Mouse (Mus musculus) erythroblast, embryonic 14.5 days (primary cell): ENCODE measurements around the gene Drc3. TPM values are rescaled to one million over a fixed set of nuclear protein-coding genes. Genes with fewer than 3 reads are reported as not detected.
"Not testable (repeated sequence)": the region's sequence is repeated elsewhere in the genome, so short reads cannot be mapped to it uniquely, and the experiment has no call there.

Experiments
- H3K27me3 ChIP-seq: 2 replicates; pipeline ENCODE4 v1.6.1; 2012; ENCODE audit warnings: inconsistent platforms; ENCODE audit not compliant: control insufficient read depth
- H3K36me3 ChIP-seq: 2 replicates; pipeline ENCODE4 v1.6.1; 2012; ENCODE audit warnings: mild to moderate bottlenecking, inconsistent platforms; ENCODE audit not compliant: control insufficient read depth
- H3K4me1 ChIP-seq: 2 replicates; pipeline ENCODE4 v1.6.1; 2012; ENCODE audit warnings: inconsistent platforms; ENCODE audit not compliant: control insufficient read depth
- H3K4me3 ChIP-seq: replicated peaks from 2 replicates; pipeline ENCODE3; 2012; ENCODE audit warnings: moderate library complexity, mild to moderate bottlenecking, inconsistent platforms
- H3K9me3 ChIP-seq: 2 replicates; pipeline ENCODE4 v1.6.1; 2012; ENCODE audit warnings: low read length, inconsistent platforms, mixed read lengths; ENCODE audit not compliant: control insufficient read depth
- GATA1 ChIP-seq: IDR thresholded peaks from 2 replicates; pipeline ENCODE4 v1.6.1; 2012; ENCODE audit warnings: low read length, inconsistent platforms, mixed read lengths
- TAL1 ChIP-seq: IDR thresholded peaks from 3 replicates; pipeline ENCODE4 v1.6.1; 2012; ENCODE audit warnings: low read length, inconsistent platforms, mixed read lengths
- polyA plus RNA-seq: library from polyadenylated mRNA; stranded (reverse); fragments of >175 nt; gene quantifications from 2 replicates; pipeline ENCODE4 v1.2.3, GENCODE M21; 2012

Gene Drc3
- polyA plus RNA-seq, 1 experiment: not detected

GRCm38 (mm10) chr11:60426417-60426816 lies 73.3 kb downstream of the Drc3 start:
- Histone ChIP-seq H3K27me3 (no peaks in the 10 kb centered on the region), H3K4me3 (no peak overlapping the region), H3K9me3 (no peaks in the 10 kb centered on the region), H3K36me3 (peaks cover 54% of the 10 kb centered on the region), H3K4me1 (peaks cover 5% of the 10 kb centered on the region)
- TF ChIP-seq TAL1 (no peak), GATA1 (no peak)

- Histone ChIP-seq H3K9me3 (no peaks in the 10 kb centered on the region), H3K36me3 (peaks cover 66% of the 10 kb centered on the region), H3K4me1 (0 out of 2 replicates have a peak, but pooled peaks cover 2% of the 10 kb centered on the region), H3K27me3 (no peaks in the 10 kb centered on the region), H3K4me3 (no peak overlapping the region)
- TF ChIP-seq GATA1 (no peak), TAL1 (no peak)
Observed at GRCm38 (mm10) chr11:60427628-60428027, 74.5 kb downstream of the Drc3 start.

- Histone ChIP-seq H3K9me3 (no peaks in the 10 kb centered on the region), H3K4me3 (no peak overlapping the region), H3K4me1 (peaks cover 22% of the 10 kb centered on the region), H3K36me3 (peaks cover 89% of the 10 kb centered on the region), H3K27me3 (no peaks in the 10 kb centered on the region)
- TF ChIP-seq GATA1: no peak
- no peak for TF ChIP-seq TAL1
Observed at GRCm38 (mm10) chr11:60433501-60433900, 80.4 kb downstream of the Drc3 start.

GRCm38 (mm10) chr11:60435133-60435532 lies 82.0 kb downstream of the Drc3 start:
- Histone ChIP-seq H3K9me3 (no peaks in the 10 kb centered on the region), H3K4me1 (peaks cover 22% of the 10 kb centered on the region), H3K36me3 (peaks cover 91% of the 10 kb centered on the region), H3K27me3 (no peaks in the 10 kb centered on the region), H3K4me3 (no peak overlapping the region)
- no peak for TF ChIP-seq TAL1
- TF ChIP-seq GATA1: no peak

GRCm38 (mm10) chr11:60436618-60437017 lies 83.5 kb downstream of the Drc3 start:
- peaks cover 95% of the 10 kb centered on the region for H3K36me3 ChIP-seq

GRCm38 (mm10) chr11:60439621-60440020 lies 86.5 kb downstream of the Drc3 start:
- not testable (repeated sequence) for H3K9me3 ChIP-seq, H3K27me3 ChIP-seq, H3K4me3 ChIP-seq
- Histone ChIP-seq H3K36me3 (peaks cover 96% of the 10 kb centered on the region), H3K4me1 (peaks cover 11% of the 10 kb centered on the region)

More at GRCm38 (mm10) chr11:60436618-60437017, 83.5 kb downstream of the Drc3 start:
- TF ChIP-seq GATA1: no peak
- Histone ChIP-seq H3K9me3 (no peaks in the 10 kb centered on the region), H3K4me3 (no peak overlapping the region), H3K27me3 (no peaks in the 10 kb centered on the region), H3K4me1 (peaks cover 22% of the 10 kb centered on the region)

- no peak for TF ChIP-seq TAL1
- TF ChIP-seq GATA1: no peak
- no peak overlapping the region for H3K4me3 ChIP-seq
- H3K27me3 ChIP-seq: no peaks in the 10 kb centered on the region
- H3K9me3 ChIP-seq: no peaks in the 10 kb centered on the region
- H3K4me1 ChIP-seq: peaks cover 5% of the 10 kb centered on the region
- H3K36me3 ChIP-seq: peaks cover 92% of the 10 kb centered on the region
Observed at GRCm38 (mm10) chr11:60440176-60440575, 87.0 kb downstream of the Drc3 start.

- Histone ChIP-seq H3K9me3 (no peaks in the 10 kb centered on the region), H3K4me3 (no peak overlapping the region), H3K36me3 (peaks cover 67% of the 10 kb centered on the region), H3K4me1 (no peaks in the 10 kb centered on the region), H3K27me3 (no peaks in the 10 kb centered on the region)
- TF ChIP-seq TAL1 (no peak), GATA1 (no peak)
Observed at GRCm38 (mm10) chr11:60442896-60443295, 89.8 kb downstream of the Drc3 start.

Other genes with a start within 250 kb of the Drc3 start
- 1.9 and 2.0 TPM in 2 replicates for gene Rai1, start 248.3 kb upstream of the Drc3 start, polyA plus RNA-seq
- 10.0 and 12.3 TPM in 2 replicates for gene Srebf1, start 130.7 kb upstream of the Drc3 start, polyA plus RNA-seq
- gene Tom1l2, start 424 bp upstream of the Drc3 start, polyA plus RNA-seq: 0.94 and 1.0 TPM in 2 replicates
- 1.2 and 2.1 TPM in 2 replicates for gene Gid4, start 63.8 kb downstream of the Drc3 start, polyA plus RNA-seq
- gene Atpaf2, start 65.1 kb downstream of the Drc3 start, polyA plus RNA-seq: 6.1 and 6.9 TPM in 2 replicates
- 2.5 and 4.5 TPM in 2 replicates for gene Drg2, start 101.3 kb downstream of the Drc3 start, polyA plus RNA-seq
- 0.28 and 0.52 TPM in 2 replicates for gene Myo15, start 116.0 kb downstream of the Drc3 start, polyA plus RNA-seq
- 2.2 and 2.5 TPM in 2 replicates for gene Alkbh5, start 183.1 kb downstream of the Drc3 start, polyA plus RNA-seq